Mouse (Mus musculus) thymus, adult 18-20 months (tissue): ENCODE measurements around the gene Bmp6.

Experiments
- DNase-seq, 2 experiments: peaks; one replicate each; pipeline ENCODE4 v3.0.0; 2022; ENCODE audit warnings: mixed read lengths in 2 of 2

Gene Bmp6

DNA sequence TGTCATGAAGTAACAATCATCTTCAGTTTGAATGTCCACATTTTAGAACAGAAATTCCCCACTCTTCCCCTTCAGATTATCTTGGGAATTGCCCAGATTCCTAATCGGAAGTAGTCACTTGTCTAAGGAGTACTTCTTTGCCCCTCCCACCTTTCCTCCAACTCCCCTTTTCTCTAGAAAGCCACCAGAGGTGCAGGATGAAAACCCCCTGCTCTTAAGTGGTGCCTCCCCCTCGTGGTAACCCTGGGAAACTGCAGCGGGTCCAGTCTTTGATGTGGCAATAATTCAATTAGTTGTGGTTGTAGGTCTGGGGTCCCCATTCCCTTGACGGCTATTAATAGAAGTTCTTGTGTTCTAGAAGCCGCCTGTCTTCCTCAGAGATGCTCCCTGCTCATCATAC, 93.0 kb downstream of the Bmp6 start:
- no peak for DNase-seq

DNA sequence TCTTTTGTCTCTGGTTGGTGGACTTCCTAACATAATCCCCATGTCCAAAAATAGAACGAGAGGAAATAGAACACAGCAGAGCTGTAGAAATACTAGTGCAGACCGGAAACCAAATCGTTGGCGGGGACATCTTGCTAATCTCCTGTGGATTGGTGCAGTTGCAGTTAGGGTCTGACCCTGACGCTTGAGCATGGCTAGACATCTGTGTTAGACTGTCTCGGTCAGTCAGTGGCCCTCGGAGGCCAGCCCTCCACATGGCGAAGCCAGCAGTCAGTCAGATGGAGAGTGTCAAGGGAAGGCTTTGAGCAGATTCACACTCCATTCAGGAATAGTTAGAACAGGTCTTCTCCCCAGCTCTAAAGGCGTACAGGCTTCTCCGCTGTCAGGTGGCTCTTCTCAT, 95.3 kb downstream of the Bmp6 start:
- no peak for DNase-seq

DNA sequence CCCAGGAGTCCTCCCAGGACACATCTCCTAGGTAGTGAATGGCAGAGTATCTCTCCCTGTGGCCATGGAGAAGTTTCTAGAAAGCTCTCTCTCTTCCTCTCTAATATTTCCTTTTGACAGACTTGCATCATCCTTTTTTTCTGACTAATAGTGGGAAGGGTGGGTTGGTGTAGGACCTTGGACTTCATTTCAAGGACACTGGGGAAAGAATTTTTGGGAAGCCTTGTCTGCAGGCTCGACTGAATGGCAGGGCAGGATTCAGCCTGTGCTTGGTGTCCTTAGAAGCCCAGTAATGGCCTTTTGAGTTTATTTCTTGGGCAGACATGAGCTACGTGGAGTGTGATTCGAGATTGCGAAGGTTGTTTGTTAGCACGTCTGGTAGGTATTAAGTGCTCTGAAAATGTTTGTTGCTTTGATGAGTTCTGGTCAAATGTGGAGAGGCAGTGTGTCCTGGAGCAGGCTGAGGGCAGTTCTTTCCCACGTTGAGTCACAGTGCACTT, 103.7 kb downstream of the Bmp6 start:
- DNase-seq = no peak

DNA sequence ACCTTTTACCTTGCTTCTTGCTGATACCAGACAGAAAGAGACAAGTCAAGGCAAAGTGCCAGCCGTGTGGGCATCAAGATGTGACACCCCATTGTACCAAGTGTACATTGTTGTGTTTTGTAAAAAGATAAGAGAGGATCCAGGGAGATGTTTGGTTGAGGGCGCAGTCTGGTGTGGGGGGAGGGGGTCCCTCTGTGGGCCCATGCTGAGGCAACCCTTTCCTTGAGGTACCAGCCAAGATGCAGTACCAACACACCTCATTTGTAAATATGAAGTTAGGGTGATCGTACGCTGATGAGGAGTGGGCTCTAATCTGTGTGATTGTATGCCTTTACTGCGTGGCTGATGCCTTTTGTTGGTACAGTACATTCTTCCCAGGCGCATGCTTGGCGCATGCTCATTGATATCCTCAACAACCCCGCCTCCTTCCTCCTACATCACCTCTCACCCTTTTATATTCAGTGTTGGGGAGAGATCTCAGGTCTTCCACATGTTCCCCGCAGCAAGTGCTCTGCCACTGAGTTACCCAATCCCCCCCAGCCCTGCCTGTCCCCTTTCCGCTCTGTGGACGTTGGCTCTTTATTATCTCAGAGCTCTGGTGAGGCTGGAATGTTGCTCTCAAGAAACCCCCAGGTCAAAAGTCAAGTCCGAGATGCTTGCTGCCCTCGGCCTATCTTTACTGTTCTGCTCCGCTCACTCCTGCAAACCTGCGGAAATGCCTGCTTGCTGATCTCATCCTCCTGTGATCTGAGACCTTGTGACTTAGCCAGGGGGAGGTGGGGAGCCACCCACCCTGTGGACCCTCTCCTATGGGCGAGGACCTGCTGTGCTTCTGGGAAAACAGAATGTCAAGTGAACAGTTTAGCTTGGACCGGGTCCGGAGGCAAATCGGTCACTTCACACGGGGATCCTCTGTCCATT, 105.4 kb downstream of the Bmp6 start:
- DNase-seq = no peak

DNA sequence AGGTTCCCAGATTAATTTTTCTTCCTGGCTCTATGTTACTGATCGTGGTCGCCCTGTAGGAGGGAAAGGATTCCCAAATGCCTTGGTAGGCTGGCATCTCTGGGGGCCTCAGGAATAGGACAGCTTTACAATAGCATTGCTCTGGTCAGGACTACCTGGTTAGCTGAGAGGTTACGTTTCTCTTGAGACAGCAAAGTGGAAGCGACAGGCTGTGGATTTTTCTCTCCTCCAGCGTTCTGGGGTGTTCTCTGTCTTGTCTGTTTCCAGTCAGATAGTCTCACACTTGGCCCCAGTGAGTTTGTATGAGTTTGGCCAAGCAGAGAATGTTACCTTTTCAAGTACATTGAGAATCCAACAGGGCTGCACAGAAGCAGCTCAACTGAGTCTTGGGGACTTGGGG, 106.5 kb downstream of the Bmp6 start:
- DNase-seq = no peak

DNA sequence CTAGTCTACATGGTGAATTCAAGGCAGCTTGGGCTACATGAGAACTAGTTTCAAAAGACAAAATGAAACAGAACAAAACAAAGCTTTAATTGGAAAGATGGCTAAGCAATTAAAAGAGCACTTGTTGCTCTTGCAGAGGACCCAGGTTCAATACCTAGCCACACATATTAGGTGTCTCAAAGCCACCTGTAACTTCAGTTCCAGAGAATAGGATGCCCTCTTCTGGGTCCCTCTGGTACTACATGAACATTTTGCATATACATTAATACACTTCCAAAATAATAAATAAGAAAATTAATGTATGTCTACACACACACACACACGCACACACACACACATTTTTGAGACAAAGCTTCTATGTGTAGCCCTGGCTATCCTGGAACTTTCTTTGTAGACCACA, 118.5 kb downstream of the Bmp6 start:
- DNase-seq = no peak

DNA sequence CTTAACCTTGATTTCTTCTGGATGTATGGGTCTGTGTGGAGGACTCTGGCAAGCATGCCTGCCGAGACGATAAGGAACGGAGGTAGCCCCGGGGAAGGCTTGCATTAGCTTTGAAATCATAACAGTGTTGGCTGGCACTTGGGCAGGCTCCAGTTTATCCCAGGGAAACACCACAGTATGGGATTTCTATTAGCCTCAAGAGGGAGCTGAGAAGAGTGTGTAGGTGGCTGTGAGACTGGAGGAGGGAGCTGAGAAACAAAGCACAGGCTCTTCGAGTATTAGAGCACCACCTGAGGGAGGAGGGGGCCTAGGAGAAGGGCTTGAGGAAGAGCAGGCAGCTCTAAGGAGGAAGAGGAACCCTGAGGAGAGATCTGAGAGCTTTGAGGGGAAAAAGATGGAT, 126.0 kb downstream of the Bmp6 start:
- no peak for DNase-seq

DNA sequence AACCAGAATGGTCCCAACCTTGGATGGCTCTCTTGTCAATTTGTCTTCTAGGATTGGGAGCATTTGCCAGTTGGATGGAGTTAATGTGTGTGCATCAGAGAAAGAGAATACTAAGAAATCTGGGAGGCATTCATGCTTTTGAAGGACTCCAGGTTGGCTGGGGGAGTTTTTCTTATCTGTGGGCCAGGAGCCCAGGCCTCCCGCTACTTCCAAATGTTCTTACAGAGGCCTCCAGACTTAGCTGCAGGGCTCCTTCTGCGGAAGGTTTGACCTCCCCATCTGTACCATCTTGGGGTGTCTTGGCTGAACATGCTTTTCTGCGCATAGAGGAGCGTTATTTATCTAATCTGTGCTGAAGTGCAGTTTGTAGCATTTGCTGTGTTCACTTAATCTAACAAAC, 127.7 kb downstream of the Bmp6 start:
- DNase-seq = no peak

DNA sequence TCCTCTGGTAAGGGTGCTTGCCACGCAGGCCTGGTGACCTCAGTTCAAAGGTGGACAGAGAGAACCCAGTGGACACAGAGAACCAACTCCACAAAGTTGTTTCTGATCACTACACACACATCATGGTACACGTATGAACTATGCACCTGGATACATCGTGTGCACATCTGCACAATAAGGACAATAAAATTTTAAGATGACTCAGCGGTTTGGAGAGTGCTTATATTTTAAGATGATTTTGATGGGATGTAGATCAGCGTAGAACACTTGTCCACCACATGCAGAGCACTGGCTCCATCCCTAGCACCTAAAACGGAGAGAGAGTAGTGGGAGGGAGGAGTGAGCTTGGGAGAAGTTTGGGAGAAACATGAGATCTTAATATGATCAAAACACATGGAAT, 128.6 kb downstream of the Bmp6 start:
- DNase-seq = no peak

DNA sequence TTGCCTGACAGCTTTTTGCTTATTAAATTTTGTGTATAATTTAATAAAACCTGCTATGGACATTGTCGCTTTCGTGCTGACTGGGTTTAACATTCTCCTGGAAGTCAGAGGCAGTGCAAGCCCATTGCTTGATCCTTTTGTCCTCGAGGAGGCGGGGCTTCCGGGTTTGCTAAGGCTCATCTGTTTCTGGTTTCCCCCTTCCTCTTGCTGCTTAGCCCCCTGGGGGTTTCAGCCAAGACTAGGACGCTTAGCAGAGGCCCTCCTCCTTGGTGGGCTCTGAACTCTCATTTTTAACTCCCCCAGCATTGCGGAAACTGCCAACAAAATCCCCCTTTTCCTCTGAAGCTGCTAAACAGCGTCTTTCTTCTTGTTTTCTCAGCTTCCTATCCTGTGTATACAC, 132.0 kb downstream of the Bmp6 start:
- no peak for DNase-seq

DNA sequence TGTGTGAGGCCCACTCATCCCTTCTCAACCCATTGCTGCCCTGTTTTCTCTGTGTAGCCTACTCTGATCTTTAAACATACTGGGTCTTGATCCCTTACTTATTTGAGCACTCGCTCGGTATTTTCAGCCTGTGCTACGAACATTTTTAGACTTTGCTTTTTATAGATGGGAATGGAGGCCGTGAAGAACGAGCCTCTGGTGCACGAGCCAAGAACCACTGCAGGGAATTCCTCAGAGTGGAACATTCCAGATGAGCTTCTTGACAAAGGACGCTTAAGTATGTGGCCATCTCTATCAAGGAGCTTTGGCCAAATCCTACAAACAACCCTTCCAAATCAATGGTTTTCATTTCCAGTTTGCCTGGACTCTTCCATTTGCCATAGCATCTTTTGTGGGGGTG, 136.1 kb downstream of the Bmp6 start:
- no peak for DNase-seq

DNA sequence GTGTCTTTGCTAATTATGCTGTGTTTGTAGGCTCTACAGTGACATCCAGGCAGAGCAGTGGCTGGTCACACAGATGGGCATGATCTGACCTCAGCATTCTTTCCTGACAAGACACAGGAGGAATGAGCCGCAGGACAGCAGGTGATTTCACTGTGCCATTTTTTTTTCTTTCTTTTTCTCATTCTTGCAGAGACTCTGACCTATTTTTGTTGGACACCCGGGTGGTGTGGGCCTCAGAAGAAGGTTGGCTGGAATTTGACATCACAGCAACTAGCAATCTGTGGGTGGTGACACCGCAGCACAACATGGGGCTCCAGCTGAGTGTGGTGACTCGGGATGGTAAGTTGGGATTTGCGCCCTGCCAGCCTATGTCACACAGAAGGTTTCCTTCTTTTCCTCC, 139.8 kb downstream of the Bmp6 start:
- no peak for DNase-seq

DNA sequence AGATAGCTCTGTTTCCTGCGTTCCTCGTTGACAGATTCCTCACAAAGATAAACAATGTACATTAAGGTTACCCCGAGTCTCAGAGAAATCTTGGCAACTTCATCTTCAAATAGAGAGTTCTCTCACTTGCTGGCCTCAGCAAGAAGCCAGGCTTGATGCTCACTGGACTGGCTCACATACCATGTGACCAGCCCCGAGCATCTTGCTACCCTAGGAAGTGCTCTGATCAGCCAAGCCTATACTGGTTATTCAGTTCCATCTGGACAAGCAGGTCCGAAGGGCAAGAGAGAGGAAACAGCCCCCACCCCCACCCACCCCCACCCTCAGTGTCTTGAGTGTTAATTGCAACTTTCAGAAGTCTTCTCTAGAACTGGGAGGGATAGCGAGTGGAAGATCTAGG, 141.9 kb downstream of the Bmp6 start:
- DNase-seq = no peak

DNA sequence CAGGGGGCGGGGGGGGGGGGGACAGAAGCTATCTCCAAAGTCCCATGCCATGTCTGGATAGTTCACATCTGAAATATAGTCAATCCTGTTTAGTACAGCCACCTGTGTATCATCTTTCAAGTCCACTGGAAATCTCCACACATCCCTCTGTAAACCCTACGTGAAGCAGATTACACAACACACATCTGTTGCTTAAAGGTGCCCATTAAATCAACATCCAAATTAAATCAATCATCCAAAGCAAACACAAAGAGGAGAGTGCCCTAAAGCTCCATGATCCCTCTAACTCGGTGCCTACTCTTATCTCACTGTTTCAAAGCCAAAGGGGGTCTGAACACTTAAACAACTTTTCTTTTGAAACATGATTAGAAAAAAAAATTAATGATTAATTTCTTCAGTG, 151.8 kb downstream of the Bmp6 start:
- DNase-seq = no peak

DNA sequence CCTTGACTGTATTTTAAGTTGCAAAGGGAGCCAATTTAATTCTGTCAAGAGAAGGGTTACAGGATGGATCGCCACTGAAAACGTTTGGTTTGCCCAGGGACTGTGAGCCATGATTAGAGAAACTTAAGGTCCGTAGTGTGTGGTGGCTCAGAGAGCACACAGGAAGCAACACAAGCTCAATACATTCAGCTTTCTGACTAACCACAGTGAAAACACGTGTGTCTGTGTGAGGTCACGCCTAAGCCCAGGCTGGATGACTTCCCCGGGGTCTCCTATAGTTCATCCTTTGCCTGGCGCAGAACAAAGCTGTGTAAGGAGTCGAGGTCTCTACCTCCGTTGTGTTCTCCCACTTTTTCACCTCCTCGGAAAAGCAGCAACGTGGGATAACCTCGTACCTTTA, 156.4 kb downstream of the Bmp6 start:
- no peak for DNase-seq

DNA sequence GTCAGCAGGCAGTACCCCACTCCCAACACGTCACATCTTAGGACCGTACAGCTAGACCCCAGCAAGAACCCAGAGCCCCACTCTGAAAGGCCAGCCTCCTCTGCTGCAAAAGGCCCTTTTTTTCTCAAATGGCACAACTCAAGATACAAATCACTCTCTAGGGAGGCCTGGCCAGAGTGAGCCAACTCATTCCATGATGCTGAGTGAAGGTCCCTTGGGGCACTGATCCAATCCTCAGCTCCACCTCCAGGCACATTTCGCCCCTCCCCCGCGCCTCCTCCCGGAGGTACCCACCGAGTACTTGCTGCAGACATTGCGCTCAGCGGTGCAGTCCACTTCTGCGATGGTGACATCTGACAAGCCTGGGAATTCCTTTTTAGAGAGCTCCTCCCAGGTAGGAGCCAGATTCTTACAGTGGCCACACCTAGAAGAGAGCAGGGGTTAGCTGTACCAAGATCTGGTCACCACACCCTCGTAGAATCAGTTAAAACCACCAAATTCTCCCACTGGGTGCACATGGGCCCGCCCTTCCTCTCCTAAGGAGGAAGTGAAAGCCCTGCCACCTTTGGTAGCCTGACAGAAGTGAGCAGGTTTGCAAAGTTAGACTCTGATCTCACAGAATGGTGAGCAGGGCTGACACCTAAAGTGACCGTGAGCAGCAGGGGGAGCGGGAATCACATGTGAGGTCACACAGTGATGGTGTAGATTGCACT, 158.4 kb downstream of the Bmp6 start:
- DNase-seq = peak in 1 of 2 experiments; percentile 18

DNA sequence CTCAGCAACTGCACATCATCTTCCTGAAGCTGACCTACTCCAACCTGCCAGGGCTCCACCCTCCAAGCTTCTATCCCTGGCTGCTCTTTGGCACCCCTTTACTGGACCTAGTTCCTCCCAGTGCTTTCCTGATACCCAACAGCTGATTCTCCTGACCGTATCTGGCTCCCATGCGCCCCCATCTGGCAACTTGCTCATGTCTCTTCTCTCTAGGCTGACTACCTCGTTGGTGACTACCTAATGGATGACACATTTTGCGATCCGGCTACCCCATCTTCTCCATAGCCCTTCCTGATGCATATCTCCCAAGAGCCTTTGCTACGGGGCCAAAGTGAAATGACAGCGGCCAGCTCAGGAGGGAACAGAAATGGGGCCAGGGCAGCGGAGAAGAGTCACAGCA, 161.4 kb downstream of the Bmp6 start:
- DNase-seq = no peak

DNA sequence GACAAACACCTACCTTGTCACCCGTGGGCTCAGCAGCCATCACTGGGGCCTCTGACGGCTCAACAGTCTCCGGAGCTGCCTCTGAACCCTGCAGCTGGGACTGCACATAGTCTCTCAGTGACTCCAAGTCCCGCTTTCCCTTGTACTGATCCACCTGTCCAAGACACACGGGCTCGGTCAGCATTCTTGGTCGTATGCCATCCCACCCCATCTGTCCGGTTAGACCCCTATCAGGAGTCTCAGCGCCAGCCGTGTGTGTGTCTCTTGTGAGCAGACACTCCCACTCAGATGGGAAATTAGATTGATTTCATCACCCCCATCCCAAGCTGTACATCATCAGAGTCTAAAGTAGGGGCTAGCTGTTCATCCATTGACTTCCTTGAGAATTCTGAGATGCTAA, 162.0 kb downstream of the Bmp6 start:
- DNase-seq = no peak

DNA sequence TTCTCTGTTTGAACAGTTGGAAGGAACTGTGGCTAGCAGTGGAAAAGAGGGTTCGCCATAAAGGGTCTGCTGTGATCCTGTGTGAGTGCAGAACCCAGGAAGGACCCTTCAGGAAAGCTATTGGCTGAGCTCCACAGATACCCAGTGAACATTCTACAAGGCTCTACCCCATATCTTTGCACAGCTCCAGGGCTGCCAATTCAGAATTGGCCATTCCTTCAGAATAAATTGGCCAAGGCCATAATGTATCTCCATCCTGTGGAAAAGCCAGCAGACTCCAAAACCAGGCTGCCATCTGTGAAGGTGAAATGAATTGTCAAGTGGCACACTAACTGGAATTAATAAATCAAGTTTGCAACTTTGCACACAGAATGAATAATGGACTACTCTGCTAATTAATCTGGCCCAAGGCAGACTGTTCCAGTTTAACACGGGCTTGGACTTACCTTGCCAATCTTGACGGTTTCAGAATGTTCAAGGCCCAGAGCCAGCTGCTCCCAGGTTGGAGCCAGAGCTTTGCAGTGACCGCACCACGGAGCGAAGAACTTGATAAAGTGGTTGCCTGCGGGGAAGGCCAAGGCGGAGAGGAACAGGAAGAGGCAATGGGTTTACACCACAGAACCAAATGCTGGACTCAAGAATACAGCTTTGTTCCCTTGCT, 164.9 kb downstream of the Bmp6 start:
- no peak for DNase-seq

DNA sequence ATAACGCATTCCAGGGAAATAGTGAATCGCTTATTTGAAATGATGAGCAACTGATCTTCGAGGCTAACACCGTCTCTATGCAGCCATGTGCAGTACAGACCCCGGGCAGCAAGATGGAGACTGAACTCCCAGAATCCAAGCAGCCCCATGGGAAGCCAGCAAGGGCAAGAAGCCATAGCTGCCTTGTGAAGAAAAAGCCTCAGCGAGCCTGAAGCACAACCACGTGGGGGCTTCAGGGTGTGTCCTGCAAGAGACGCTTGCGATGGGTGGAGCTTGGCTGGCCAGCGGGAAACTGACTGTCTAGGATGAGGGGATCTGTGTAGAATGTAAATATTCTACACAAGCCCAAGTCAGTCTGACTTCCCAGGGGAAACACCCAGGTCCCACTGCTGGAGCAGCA, 167.1 kb downstream of the Bmp6 start:
- DNase-seq = no peak

DNA sequence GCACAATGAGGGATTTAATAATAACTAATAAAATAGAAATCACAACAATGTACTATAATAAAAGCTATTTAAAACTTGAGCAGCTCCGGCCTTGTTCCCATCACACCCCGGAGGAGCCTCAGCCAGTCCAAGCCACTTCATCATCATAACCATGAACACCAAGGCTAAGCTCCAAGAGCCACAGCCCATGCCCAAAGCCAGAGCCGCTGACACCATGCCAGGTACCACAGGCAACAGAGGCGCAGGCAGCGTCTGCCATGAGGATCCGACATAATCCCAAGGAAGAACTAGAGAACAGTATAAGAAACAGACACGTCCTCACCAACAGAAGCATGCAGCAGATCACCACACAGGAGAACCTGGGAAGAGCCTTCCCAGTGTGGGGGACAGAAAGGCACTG, 169.0 kb downstream of the Bmp6 start:
- DNase-seq = no peak

DNA sequence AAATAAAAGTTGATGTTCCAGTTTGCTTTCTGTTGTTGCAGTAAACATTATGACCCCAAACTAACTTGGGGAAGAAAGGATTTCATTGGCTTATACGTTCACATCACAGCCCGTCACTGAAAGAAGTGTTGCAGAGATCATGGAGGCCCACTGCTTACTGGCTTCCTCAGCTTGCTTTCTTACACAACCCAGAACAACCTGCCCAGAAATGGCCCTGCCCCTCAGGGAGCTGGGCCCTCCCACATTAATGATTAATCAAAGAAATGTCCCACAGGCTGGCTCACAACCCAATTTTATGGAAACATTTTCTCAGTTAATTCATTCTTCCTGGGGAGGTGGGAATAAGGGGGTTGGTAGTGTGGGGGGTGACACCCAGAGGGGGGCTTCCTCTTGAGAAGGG, 170.5 kb downstream of the Bmp6 start:
- DNase-seq = no peak

DNA sequence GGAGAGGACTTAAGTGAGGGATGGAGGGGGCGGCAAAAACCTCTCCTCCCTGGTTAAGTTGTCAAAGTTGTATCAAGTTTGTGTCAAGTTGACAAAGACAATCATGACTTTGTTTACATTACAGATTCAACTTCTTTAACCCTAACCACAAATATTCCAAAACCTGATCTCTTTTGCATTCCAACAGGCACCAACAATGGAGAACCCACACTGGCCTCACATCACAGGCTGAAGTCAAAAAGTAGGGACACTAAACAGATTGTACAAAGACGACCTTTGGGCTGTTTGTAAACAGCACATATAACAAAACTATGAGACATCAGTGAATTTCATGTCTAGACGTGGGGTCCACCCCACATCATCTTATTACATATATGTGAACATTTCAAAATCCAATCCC, 170.9 kb downstream of the Bmp6 start:
- DNase-seq = no peak

DNA sequence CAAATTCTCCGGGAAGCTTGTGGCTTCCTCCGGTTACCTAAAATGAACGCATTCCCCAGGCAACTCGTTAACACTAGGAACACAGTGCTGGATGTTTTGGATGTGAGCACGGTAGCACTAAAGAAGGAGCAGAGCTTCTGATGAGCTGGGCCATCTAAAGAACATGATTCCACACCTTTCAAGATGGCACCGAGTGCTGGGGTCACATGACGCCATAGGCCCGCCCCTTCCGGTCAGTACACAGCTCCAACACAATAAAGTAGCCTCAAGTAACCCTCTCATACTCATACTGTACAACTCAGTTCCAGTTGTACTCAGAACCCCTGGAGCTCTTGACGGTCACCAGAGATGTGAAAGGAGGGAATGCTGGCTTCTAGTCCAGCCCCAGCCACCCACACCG, 171.7 kb downstream of the Bmp6 start:
- DNase-seq = no peak
